Mouse (Mus musculus): Measurements from ENCODE around the gene B3galt5.
A peak's percentile ranks its signal among the peaks of the same experiment; 100 is the strongest.

B3galt5 gene

GRCm38 (mm10) chr16:96341945-96342344, 106.3 kb downstream of the B3galt5 start:
- DNase-seq (ENCODE audit: low spot score in 2 of 2), result no peak

- DNase-seq (ENCODE audit: low spot score in 2 of 2), result peak; percentile 90 to 94
These were observed 109.5 kb downstream of the B3galt5 start for GRCm38 (mm10) chr16:96345117-96345516.

GRCm38 (mm10) chr16:96348070-96348469, 112.5 kb downstream of the B3galt5 start:
- no peak for DNase-seq (ENCODE audit: low spot score in 2 of 2)

GRCm38 (mm10) chr16:96348766-96349165, 113.2 kb downstream of the B3galt5 start:
- DNase-seq (ENCODE audit: low spot score in 2 of 2), result no peak

GRCm38 (mm10) chr16:96351520-96351919, 115.9 kb downstream of the B3galt5 start:
- no peak for DNase-seq (ENCODE audit: low spot score in 2 of 2)

GRCm38 (mm10) chr16:96353296-96353896, 117.8 kb downstream of the B3galt5 start:
- no peak for DNase-seq (ENCODE audit: low spot score in 2 of 2)

GRCm38 (mm10) chr16:96353996-96354395, 118.4 kb downstream of the B3galt5 start:
- DNase-seq (ENCODE audit: low spot score in 2 of 2), result no peak

- peak; percentile 40 to 49 for DNase-seq (ENCODE audit: low spot score in 2 of 2)
These were observed 122.3 kb downstream of the B3galt5 start for GRCm38 (mm10) chr16:96357903-96358302.

GRCm38 (mm10) chr16:96361305-96362124, 125.9 kb downstream of the B3galt5 start:
- no peak for DNase-seq (ENCODE audit: low spot score in 2 of 2)

- DNase-seq (ENCODE audit: low spot score in 2 of 2), result no peak
These were observed 127.3 kb downstream of the B3galt5 start for GRCm38 (mm10) chr16:96362873-96363272.

GRCm38 (mm10) chr16:96363277-96363676, 127.7 kb downstream of the B3galt5 start:
- DNase-seq (ENCODE audit: low spot score in 2 of 2), result no peak

GRCm38 (mm10) chr16:96364870-96365269, 129.3 kb downstream of the B3galt5 start:
- no peak for DNase-seq (ENCODE audit: low spot score in 2 of 2)
